Mouse (Mus musculus) retina, postnatal 1 day (tissue): ENCODE data around the gene Sh3bp5.
A peak's percentile ranks its signal among the peaks of the same experiment; 100 is the strongest.

ENCODE experiments used
- DNase-seq: peaks from one replicate; pipeline ENCODE4 v3.0.0-alpha.2; 2012

Gene Sh3bp5

DNA sequence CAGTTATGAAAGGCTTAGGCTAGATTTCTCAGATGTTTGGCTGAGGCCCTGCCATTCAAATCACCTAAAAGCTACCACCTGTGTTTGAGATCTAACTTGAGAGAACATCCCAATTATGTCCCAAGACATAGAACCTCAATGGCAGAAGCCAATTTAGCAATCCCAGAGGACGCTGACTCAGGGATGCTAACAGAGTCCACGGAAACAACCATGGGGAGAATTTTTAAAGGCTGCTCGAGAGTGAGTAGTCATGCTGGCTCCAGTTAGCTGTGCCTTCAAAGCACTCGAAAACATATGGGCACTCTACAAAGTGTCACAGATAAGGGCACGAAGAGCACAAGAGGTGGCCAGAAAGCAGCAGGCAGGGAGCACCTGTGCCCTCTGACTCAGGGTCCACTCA, 43.6 kb downstream of the Sh3bp5 start:
- no peak for DNase-seq

DNA sequence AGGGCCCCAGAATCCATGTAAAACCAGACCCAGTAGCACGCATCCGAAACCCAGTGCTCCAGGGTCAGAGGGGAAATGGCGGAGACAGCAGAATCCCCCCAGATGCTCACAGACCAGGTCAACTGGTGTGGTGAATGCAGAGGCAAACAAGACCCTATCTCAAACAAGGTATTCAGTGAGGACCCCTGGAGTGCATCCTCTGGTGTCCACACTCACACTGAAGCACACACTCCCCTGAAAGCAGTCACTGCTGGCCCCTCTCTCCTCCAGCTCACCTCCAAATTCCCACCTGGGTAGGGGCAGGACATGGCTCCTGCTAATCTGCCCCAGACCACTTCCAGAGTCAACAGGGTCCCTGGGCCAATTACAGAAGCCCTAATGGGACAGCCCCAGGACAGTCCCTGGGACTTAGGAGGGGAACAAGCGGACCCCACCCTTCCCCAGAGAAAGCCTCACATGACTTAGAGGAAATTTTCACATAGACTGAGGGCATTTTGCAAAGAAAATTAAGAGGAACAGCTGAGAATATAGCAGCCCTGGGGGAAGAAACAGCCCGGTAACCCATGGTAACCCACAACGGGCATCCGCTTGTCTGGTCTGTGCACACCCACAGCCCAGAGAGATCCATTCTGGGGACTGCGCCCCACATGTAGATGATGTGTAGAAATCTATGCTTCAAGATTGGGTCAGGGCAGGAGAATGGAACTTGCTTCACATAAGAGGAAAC, 46.3 kb downstream of the Sh3bp5 start:
- no peak for DNase-seq

DNA sequence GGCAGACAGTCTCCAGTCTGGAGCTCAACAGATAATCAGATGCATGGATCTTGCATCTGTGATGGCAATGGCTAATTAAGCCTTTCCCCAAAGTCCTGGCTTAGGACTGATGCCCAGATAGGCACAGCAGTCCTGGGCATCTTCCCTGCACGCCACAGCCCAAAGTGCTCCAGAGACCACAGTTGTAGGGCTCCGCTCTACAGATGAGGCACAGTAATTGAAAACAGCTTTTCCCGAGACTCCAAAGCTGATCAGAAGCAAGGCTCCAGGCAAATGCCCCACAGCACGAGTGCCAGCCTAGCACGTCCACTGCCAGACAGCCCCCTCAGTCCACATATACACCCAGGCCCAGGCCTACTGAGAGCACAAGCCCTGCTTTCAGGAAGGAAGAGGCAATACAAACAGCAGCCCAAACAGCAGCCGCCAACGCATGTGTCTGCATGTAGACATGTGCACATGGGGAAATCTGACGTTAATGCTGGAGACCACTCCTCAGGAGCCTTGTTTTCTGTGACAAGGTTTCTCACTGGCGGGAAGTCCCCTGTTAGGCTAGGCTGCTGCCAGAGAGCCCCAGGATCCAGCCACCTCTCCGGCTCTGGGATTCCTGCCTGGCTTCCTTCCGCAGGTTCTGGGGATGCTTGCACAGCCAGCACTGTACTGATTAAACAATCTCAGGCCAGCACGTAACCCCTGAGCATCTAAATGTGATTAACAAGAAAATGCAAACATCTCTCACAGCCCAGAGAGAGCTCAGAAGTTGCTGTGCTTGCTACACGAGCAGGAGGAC, 47.6 kb downstream of the Sh3bp5 start:
- no peak for DNase-seq

DNA sequence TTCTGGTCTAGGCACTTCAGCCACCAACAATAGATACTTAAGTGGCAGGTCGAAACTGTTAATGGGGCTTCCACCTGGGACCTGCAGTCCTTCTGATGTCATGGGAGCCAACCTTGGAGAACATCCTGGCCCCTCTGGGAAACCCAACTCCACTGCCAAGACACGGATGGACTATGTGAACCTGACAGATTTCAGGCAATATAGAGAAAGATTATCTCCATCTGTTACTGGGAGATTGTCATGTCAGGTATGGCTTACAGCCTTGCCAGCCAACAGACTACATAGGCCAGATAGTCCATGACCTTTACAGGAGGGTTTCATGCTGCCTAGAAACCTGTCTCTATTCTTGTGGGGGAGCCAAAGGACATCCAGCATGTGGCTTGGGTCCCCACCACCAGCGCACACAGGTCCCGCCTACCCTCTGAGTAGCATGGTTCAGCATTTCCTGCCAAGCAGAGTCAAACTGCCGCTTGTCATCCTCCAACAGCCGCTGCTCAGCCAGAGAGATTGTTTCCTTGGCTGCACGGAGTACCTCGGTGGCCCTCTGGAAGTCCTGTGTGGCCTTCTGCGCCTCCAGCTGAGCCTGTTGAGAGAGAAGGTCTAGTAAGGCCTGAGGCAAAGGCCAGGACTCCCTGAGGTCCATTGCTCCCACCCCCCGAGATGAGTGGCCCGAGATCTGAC, 48.4 kb downstream of the Sh3bp5 start:
- no peak for DNase-seq

DNA sequence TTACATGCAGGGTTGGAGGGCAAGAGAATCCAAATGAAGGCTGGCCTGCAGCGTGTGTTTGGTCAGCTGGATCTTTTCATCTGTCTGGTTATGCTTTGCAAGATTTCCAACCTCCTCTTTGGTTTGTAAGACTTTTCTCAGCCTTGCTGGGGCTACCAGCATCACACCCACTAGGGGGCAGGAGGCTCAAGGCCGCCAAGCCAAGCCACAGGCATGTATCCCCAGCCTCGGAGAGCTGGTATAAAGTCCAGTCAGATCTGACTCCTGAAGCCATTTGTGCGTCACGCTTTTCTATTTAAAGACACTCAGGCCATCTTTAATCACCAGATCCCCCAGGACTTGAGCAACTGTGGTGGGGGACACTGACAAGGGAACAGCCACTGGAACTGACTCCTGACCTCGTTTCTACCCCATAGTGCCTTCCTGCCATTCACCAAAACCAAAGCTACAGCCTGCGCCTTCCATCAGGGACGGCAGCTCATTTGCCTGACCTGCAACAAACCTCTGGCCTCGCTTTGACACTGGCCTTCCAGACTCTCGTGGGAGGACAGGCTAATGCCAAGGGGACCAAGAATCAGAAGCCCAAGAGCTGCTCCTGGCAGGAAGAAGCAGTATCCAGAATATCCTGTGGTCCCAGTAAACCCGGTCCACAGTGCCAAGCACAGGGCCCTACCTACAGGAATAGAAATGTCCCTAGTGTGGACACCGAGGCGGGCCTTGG, 49.7 kb downstream of the Sh3bp5 start:
- peak; percentile 62 for DNase-seq

DNA sequence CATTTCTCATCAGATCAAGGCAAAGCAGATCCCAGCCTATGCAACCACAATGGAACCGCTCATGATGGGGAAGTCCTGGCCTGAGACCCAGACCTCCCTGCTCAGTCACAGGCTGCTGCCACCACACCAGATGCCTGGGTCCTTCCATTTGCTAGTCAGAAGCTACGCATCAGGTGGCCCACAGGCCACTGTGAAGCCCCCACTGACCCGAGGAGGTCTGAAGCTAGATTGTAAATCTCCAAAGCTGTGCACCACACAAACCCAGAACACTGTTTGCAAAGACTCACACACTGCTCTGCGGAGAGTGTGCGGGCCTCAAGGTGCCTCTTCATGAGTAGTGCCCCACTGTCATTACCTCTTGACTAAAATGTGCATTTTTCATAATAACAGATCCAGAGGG, 50.5 kb downstream of the Sh3bp5 start:
- no peak for DNase-seq

DNA sequence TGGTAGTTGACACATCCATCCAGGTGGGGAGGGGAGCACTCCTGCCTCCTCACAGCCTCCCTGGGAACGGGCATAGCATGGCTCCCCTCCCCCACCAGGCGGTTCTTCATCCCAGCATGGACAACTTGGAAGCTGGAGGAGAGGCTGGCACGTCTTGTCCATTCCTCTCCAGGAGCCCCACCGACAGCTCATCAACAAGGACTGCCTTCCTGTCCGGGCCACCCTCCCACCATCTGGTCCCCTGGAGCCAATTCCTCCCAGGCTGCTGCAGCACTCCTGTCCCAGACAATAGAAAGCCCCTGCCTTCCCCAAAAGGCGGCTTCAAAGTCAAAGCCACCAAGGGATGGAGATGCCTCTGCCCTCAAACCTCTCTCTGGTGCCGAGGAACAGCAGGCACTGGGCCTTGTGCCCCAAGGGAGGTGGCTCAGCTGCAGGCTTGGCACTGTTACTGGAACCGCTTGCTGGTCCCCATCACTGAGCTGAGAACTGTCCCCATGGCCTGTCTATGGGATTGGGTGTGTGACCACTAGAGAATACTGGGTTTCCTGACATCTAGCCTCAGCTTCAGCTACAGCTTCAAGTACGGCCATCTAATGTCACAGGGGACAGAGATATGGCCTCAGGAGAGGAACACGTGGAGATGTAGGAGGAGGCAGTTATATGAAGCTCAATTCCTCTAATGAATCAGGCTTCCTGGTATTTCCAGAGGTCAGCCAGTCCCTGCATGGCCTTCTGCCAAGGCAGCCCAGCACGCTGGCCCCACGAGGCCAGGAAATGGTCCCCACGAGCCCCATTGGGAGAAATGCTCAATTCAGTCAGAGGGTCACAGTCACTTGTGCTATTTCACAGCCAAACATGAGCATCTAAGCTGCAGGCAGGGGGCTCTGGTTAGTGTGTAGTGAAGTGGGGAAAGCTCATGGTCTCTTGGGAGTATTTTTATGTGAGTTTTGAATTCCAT, 51.2 kb downstream of the Sh3bp5 start:
- DNase-seq = no peak

DNA sequence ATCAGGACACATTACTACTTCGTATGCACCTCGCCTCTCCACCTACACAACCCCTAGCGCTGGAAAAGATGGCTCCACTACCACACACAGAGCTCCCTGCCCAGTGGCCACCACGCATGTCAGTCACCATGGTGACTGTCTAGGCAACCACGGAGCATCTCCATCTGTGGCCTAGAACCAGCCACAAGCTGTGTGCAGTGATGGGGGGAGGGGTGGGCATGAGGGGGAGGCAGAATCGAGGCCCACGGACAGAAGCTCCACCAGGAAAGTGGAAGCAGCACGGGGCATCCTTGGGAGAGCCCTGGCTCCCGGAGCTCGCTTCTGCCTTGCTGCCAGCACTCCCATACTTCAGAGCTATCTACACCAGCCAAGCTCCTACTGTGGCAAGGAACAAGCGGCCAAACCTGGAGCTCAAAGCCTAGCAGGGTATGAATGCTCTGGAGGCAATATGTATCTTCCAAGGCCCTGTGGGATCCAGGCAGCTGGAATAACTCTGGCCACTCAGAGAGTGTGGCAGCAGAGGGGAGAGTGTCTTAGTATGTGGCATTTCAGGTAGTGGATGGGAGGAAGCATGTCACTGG, 52.3 kb downstream of the Sh3bp5 start:
- no peak for DNase-seq

DNA sequence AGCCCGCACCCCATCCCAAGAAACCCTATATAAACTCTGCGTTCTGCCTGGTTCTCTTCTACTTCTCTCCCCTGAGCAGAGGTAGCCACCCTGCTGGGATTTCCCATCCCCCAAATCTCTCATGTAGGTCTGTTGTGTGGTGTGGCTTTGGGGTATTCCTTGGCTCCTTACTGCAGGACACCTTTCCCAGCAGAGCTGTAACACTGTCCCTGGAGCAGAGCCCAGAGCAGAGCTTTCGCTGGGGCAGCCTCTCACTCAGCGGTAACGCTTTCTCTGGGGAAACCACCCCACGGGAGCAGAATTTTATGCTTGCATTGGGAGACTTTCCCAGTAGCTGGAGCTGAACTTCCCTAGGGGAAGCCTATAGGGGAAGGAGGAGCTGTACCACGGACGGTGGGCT, 53.6 kb downstream of the Sh3bp5 start:
- no peak for DNase-seq

DNA sequence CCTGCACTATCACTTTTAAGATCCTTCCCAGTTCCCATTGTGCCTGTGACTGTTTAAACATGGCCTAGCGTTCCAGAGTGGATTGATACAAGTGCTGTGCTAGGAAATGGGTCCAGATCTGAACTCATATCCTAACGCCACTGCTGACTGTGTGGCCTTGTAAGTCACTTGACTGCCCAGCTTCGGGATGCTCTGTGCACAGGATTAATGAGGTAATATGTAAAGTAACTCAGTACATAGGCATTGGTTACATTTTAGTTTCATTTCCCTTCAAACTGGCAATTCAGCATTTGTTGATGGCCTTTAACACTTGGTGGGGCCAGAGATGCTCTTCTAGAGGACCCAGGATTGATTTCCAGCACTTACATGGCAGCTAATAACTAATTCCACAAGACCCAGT, 59.5 kb downstream of the Sh3bp5 start:
- no peak for DNase-seq

DNA sequence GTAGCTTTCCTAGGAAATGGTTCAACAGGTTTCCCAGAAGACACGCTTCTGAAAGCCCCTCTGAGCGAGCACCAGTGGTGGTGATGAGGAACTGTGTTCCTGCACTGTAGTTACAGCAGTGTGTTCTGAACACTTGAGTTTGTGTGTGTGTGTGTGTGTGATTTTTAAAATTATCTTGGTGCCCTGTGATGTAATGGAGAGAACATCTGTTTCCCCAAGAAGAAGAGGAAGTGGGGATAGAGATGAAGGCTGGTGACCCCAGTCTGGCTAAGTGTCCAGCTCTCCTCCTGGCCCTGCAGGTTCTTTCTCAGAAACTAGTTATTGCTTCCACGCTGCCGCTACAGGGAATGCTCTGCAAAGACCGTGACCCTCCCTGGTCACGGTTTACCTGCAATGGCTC, 61.5 kb downstream of the Sh3bp5 start:
- DNase-seq = no peak

DNA sequence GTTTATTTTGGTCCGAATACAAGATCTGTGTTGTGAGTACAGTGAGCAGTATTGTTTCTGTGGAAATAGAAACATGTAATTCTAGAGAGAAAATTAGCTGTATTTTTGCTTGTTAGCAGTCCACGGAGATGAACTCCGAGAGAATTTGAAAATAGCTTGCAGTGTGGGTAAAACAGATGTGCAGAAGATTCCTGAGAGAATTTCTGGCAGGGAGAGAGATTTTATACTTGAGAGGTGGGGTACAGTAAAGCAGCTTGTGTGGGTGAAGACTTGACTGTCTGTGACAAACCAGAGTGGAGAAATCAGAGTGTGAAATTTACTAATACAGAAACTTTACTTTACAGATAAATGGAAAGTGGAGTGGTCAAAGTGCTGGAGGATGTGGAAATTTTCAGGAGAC, 66.5 kb downstream of the Sh3bp5 start:
- no peak for DNase-seq

DNA sequence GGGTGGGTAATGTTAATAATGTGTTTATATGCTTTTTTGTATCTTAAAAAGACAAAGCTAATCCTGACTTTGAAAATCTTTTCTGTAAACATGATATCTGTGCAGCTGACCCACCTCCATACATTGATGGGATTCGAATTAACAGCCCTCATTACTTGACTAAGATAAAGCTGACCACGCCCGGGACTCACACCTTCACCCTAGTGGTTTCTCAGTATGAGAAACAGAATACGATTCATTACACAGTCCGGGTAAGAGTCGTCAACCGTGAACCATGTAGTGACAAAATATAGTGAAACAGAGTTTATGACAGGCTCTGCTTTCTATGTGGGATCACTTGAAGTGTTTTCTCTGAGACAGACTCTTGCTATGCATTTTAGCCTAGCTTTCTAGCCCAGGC, 67.9 kb downstream of the Sh3bp5 start:
- no peak for DNase-seq

DNA sequence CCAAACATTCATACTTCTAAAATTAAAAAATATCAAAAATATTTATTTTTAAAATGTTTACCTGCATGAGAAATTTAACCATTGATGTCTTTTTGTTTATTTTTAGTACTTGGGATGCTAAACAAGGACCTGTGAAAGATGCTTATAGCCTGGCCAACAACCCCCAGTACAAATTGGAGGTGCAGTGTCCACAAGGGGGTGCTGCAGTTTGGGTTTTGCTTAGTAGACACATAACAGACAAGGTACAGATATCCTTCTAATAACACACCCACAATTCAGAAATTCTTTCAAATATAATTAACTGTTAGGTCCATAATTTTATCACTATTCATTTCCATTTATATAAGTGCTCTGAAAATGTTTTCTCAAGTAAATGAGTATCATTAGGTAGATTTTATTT, 70.5 kb downstream of the Sh3bp5 start:
- DNase-seq = peak; percentile 61

DNA sequence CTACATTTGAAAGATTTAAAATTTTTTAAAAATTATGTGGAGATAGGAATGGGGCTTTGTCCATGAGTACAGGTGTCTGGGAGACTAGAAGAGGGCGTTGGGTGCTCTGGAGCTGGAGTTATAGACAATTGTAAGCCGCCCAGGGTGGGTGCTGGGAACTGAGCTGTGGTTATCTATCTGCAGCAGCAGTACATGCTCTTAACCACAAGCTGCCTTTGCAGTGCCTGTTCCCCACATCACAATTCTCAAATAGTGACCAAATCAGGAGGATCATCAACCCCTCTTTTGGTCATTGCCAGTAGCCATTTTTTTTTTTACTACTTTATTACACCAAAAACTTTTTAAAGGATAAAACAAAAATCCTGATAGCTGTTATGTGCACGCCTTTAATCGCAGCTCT, 71.3 kb downstream of the Sh3bp5 start:
- DNase-seq = no peak

DNA sequence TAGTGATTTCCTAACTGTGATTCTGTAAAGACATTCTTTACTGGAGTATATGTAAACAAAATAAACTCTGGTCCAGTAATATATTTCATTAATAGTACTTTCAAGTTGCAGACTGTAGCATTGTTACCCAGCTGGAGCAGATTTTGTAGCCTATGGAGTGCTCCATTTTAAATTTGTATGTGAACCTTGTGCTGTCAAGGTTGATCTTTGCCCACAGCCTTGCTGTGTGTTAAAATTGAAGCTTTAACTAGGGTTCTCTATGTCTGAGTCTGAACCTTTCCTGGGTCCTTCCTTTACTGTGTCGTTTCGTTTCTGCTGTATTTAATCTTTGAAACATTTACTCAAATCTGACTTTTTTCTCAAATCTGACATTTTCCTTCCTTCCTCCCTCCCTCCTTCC, 73.6 kb downstream of the Sh3bp5 start:
- DNase-seq = no peak

DNA sequence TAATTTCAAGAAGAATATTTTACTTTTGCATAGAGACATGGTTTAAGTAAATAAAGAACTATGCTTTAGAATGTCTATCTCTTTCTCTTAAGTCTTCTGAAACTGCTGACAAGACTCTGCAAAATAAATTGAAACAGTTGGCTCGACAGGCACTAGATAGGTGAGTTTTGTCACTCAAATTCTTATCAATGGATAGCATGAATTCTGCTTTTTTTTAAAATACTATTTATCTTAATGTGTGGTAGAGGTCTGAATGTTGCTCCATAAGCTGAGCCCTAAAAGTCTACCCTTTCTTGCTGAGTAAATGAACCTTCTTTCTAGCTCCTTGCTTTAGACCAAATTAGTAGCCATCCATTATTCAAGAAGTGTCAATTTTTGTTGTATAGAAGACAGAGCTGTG, 90.5 kb downstream of the Sh3bp5 start:
- no peak for DNase-seq

DNA sequence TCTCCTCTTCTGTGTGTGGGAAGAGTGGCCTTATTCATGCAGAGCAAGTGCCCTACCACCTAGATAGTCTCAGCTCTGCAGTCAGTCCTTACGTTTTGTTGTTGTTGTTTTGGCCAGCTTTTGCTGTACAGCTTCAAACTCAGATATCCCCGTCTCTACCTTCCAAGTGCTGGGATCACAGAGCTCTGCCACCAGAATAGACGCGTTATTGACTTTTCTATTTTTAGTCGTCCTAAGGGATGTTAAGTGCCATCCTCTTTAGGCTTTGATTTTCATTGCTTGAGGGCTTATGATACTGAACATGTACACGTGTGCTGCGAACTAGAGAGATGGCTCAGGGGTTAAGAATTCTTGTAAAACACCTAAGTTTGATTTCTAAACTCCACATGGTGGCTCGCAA, 92.6 kb downstream of the Sh3bp5 start:
- no peak for DNase-seq

DNA sequence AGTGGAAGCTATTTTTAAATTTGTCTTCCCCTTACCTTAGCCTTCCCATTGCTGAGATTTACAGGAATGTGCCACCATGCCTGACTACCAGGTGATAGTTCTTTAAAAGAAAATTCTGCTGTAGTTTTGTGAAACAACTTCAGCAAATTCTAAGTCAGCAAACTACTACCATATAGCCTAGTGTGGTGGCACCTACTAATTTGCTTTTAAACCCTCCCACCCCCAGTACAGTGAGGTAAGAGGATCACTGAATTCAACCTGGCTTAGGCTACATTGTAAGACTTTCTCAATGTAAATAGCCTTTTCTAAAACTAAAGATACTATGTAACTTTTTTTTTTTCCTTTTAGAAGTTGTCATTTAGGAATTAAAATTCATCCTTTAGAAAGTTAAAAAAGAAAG, 97.9 kb downstream of the Sh3bp5 start:
- DNase-seq = no peak

DNA sequence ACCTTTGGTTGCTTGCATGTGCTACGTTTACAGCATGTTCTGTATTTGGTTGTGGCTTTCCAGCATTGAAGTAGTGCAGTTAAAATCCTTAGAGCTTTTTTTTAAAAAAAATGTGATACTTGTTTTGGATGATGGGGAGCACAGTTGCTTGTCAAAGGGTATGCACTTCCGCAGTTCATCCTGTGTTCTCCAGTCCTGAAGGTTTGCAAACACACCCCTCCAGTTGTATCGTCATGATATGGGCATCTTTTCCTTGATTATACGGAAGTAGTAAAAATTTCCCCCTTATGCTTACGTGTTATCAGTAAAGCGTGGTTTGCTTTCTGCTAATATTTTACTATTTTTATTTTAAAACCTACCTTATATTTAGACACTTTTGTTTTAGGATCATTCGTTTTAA, 98.5 kb downstream of the Sh3bp5 start:
- DNase-seq = no peak

DNA sequence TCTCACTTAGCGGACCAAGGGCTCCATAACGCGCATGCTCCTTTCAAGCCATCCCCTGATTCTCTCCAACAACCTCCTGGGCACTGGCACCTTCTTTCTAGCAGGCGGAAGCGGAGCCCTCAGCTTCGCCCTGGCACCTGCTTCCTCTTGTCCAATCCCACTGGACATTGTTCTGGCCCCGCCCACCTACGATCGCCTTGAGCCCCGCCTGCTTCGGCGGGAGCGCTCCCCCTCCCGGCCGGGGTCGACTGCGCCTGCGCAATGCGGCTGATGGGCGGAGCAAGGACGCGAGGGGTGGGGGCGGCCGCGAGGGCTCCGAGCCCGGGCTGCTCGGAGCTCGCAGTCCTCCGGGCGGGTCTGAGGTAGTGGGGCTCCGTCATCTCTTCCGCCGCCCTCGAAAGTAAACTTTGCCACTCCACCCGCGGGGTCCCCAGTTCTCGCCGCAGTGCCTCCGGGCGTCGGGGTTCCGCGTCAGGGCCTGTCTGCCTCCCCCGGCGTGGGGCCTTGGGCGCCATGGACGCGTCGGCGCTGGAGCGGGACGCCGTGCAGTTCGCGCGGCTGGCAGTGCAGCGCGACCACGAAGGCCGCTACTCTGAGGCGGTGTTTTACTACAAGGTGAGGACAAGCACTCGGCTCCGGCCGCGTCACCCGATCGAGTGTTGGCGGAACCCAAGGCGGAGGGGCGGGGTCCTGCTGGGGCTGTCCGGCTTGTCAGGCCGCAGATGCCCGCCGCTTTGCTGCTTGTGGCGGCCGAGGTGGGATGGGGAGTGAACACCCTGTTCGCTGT, 99.3 kb downstream of the Sh3bp5 start, which contains the start of gene Capn7:
Capn7 (plus strand) TSS at position 270 of the 787 bp plus-strand sequence.
- peak; percentile 99 for DNase-seq
